Mouse (Mus musculus) heart, postnatal 0 days (tissue): Measurements from ENCODE around the gene Far2. TPM values are rescaled to one million over a fixed set of nuclear protein-coding genes. Genes with fewer than 3 reads are reported as not detected.

Experiments used
- ATAC-seq: fragments of 200-750 bp; cut with Nextera tagmentation; 2 replicates; pipeline ENCODE4 v1.8.0; 2017; ENCODE audit warnings: low read depth, moderate number of reproducible peaks, moderate library complexity; ENCODE audit not compliant: insufficient read depth
- DNase-seq: peaks from one replicate; pipeline ENCODE4 v3.0.0-alpha.2; 2016; ENCODE audit warnings: low spot score
- H3K27ac ChIP-seq: fragments of 300-500 bp; sonication (generic); 2 replicates; pipeline ENCODE4 v1.5.1; 2014; ENCODE audit warnings: low read depth, mild to moderate bottlenecking
- H3K27me3 ChIP-seq: fragments of 300-500 bp; sonication (generic); 2 replicates; pipeline ENCODE4 v1.6.1; 2014; ENCODE audit warnings: low read length, mixed read lengths; ENCODE audit not compliant: control insufficient read depth, insufficient read depth
- H3K36me3 ChIP-seq: fragments of 300-500 bp; sonication (generic); replicated peaks from 2 replicates; pipeline ENCODE4 v1.6.1; 2014; ENCODE audit warnings: low read length, mixed read lengths; ENCODE audit not compliant: control insufficient read depth, insufficient read depth
- H3K4me1 ChIP-seq: fragments of 300-500 bp; sonication (generic); 2 replicates; pipeline ENCODE4 v1.6.1; 2014; ENCODE audit warnings: antibody characterized with exemption; ENCODE audit not compliant: control insufficient read depth, insufficient read depth
- H3K4me2 ChIP-seq: fragments of 300-500 bp; sonication (generic); 2 replicates; pipeline ENCODE4 v1.6.1; 2014; ENCODE audit warnings: low read depth, mild to moderate bottlenecking, low read length, moderate library complexity
- H3K4me3 ChIP-seq: fragments of 300-500 bp; sonication (generic); 2 replicates; pipeline ENCODE4 v1.5.1; 2014; ENCODE audit warnings: low read depth, low read length
- H3K9ac ChIP-seq: fragments of 300-500 bp; sonication (generic); replicated peaks from 2 replicates; pipeline ENCODE4 v1.6.1; 2014; ENCODE audit warnings: low read depth, low read length, mixed read lengths
- H3K9me3 ChIP-seq: fragments of 300-500 bp; sonication (generic); replicated peaks from 2 replicates; pipeline ENCODE4 v1.6.1; 2016; ENCODE audit warnings: low read length; ENCODE audit not compliant: control insufficient read depth
- CTCF ChIP-seq: IDR thresholded peaks from 2 replicates; pipeline ENCODE4 v1.5.1; 2016; ENCODE audit warnings: antibody characterized with exemption, control low read depth, low read depth
- EP300 ChIP-seq: IDR thresholded peaks from 2 replicates; pipeline ENCODE4 v1.6.1; 2016; ENCODE audit warnings: antibody characterized with exemption, low read depth
- WGBS: fragments of 180-500 bp; shearing (Covaris S2); extraction: QIAGEN DNeasy Blood & Tissue Kit; methylation state at CpG from one replicate; pipeline ENCODE4 v1.1.7; 2014; 5-methylcytosine and 5-hydroxymethylcytosine counted together
- polyA plus RNA-seq: library from polyadenylated mRNA; unstranded; fragments of >200 nt; fragmentation: Nextera tagmentation; extraction: Ambion mirVana; gene quantifications from 2 replicates; pipeline ENCODE4 v1.2.1, GENCODE M21; 2015
- total RNA-seq: library from RNA; depleted of rRNA; stranded (reverse); fragments of >200 nt; gene quantifications from 2 replicates; pipeline ENCODE4 v1.2.3, GENCODE M21; 2014; ENCODE audit warnings: low replicate concordance; rRNA removed

Far2 gene
- total and polyA plus RNA-seq, 2 experiments from 2014 or later = 0.64 TPM; not detected in 1

DNA sequence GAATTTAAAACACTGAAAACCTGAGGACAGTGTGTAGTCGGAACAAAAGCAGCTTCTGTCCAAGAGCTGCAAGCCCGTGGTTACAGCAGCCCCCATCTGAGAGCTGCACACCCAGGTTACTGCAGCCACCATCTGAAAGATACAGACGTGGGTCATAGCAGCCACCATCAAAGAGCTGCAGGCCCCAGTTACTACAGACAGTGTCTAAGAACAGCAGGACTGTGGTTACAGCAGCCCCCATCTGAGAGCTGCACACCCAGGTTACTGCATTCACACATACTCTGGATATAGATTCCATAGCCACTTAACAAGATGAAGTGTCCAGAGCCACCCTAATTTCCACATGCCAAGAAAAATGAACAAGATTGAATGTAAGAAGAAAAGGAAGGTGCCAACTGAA is 180.5 kb downstream of the Far2 start:
- DNase-seq (no peak), ATAC-seq (no peak)
- H3K36me3 ChIP-seq = no peaks in the 10 kb centered on the region
- no peak for TF ChIP-seq EP300
- TF ChIP-seq CTCF = no peak
- H3K4me2 ChIP-seq = no peak overlapping the region
- no peaks in the 10 kb centered on the region for H3K27me3 ChIP-seq
- H3K9me3 ChIP-seq = no peaks in the 10 kb centered on the region
- no peak overlapping the region for H3K4me3 ChIP-seq
- H3K27ac ChIP-seq = no peak overlapping the region
- H3K9ac ChIP-seq = no peak overlapping the region
- no peaks in the 10 kb centered on the region for H3K4me1 ChIP-seq
- WGBS = 61% methylated on average over 3 of the region's 3 CpGs

Other genes starting within 250 kb of the Far2 start
- gene Ergic2, start 165.1 kb downstream of the Far2 start, total RNA-seq = 57.9 and 130 TPM in 2 replicates
- gene Ergic2, start 165.1 kb downstream of the Far2 start, polyA plus RNA-seq = 132 and 133 TPM in 2 replicates